9 mouse cellular contexts compared by ENCODE assay signal in the genomic region with DNA sequence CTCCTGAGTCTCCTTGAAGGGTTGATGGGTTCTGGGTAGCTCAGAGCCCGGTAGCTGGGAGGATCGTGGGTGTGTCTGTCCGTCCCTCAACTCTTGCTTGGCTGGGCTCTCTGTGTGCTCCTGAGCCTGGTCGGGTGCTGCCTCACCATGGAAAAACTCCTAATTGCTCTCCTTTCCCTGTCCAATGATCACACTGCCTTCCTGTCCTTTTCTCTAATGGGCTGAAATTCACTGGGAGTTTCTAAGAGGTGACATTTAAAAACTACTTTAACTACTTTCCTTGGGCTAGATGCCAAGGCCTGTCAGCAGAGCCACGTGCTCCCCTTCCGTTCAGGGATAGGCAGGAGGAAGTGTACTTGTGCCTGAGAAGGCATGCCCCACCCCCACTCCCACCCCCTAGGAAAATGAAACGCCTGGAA. TPM values are rescaled to one million over a fixed set of nuclear protein-coding genes. Genes with fewer than 3 reads are reported as not detected.
DNase-seq lines count a peak whose midpoint lies in the region; ATAC-seq lines count a peak whose summit lies in the region.
"Had no signal": no experiment of that assay in that cellular context is flagged by ENCODE, and none has a peak within 500 bp of the region (broad histone marks: within the 10 kb centered on the region; RNA-seq: fewer than 3 reads in every experiment).

No protein-coding gene starts in this region.

- no peak overlapping the region for H3K27ac ChIP-seq in neural tube, embryonic 11.5 days (ENCODE audit: low read depth, low read length)
- no peak overlapping the region for H3K27ac ChIP-seq in forebrain, embryonic 14.5 days (ENCODE audit: low read depth, low read length)
- H3K27ac ChIP-seq in hindbrain, embryonic 13.5 days = 0 out of 2 replicates have a peak overlapping the region, but pooled peaks have one; percentile 89
- no peak overlapping the region for H3K27ac ChIP-seq in liver, embryonic 13.5 days
- no peak overlapping the region for H3K27ac ChIP-seq in neural tube, embryonic 14.5 days (ENCODE audit: low read depth, low read length)

- peaks cover 12% of the 10 kb centered on the region; the same call in 1 of the 2 replicates for H3K27me3 ChIP-seq in neural tube, embryonic 11.5 days (ENCODE audit: control insufficient read depth, insufficient read depth, low read length)
- H3K27me3 ChIP-seq in forebrain, embryonic 14.5 days (replicated peaks; ENCODE audit: control insufficient read depth, insufficient read depth, low read length) = no peaks in the 10 kb centered on the region
- no peaks in the 10 kb centered on the region for H3K27me3 ChIP-seq in hindbrain, embryonic 13.5 days
- peaks cover 9% of the 10 kb centered on the region; the same call in 1 of the 2 replicates for H3K27me3 ChIP-seq in liver, embryonic 13.5 days
- H3K27me3 ChIP-seq in neural tube, embryonic 14.5 days (ENCODE audit: control insufficient read depth, insufficient read depth, low read length) = no peaks in the 10 kb centered on the region

- peaks cover 12% of the 10 kb centered on the region; the same call in 1 of the 2 replicates for H3K4me1 ChIP-seq in neural tube, embryonic 11.5 days (ENCODE audit: control insufficient read depth, insufficient read depth, low read length)
- peaks cover 17% of the 10 kb centered on the region for H3K4me1 ChIP-seq in forebrain, embryonic 14.5 days (ENCODE audit: control insufficient read depth, insufficient read depth, low read length)
- H3K4me1 ChIP-seq in hindbrain, embryonic 13.5 days (replicated peaks) = peaks cover 48% of the 10 kb centered on the region
- peaks cover 38% of the 10 kb centered on the region for H3K4me1 ChIP-seq in liver, embryonic 13.5 days (replicated peaks)
- H3K4me1 ChIP-seq in neural tube, embryonic 14.5 days (ENCODE audit: control insufficient read depth, insufficient read depth, low read length) = peaks cover 13% of the 10 kb centered on the region; the same call in 1 of the 2 replicates

- DNase-seq in neural tube, embryonic 11.5 days (ENCODE audit: low spot score) = no peak
- DNase-seq in neural tube, embryonic 10.5 days (ENCODE audit: extremely low spot score, low spot score) = no peak
- DNase-seq in forebrain, embryonic 14.5 days (ENCODE audit: low spot score) = peak; percentile 73
- DNase-seq in liver, embryonic 13.5 days = no peak
- no peak for DNase-seq in left cerebral cortex, postnatal 4 days

- peak overlapping the region; percentile 97 for H3K4me2 ChIP-seq in neural tube, embryonic 11.5 days (ENCODE audit: low read depth)
- H3K4me2 ChIP-seq in forebrain, embryonic 14.5 days (ENCODE audit: low read length) = peak overlapping the region; percentile 97
- H3K4me2 ChIP-seq in hindbrain, embryonic 13.5 days = peak overlapping the region; percentile 91
- peak overlapping the region; percentile 98 for H3K4me2 ChIP-seq in liver, embryonic 13.5 days
- peak overlapping the region; percentile 95 for H3K4me2 ChIP-seq in neural tube, embryonic 14.5 days (ENCODE audit: low read depth, low read length)

- intact Hi-C loops in left cerebral cortex, postnatal 4 days (cut with DNase I) = loop anchor here (2.0 kb wide), 1 partner anchor 39 kb away; no protein-coding TSS in a partner anchor

- H3K9ac ChIP-seq in neural tube, embryonic 11.5 days (ENCODE audit: low read length) = no peak overlapping the region; the same call in 1 of the 2 replicates
- H3K9ac ChIP-seq in forebrain, embryonic 14.5 days (ENCODE audit: low read length) = no peak overlapping the region; the same call in 1 of the 2 replicates
- peak overlapping the region; percentile 86; the same call in 1 of the 2 replicates for H3K9ac ChIP-seq in hindbrain, embryonic 13.5 days
- H3K9ac ChIP-seq in liver, embryonic 13.5 days = peak overlapping the region; percentile 76
- no peak overlapping the region for H3K9ac ChIP-seq in neural tube, embryonic 14.5 days (replicated peaks; ENCODE audit: low read depth, low read length)

- H3K9me3 ChIP-seq in neural tube, embryonic 11.5 days (ENCODE audit: control insufficient read depth, low read length) = no peaks in the 10 kb centered on the region
- H3K9me3 ChIP-seq in forebrain, embryonic 14.5 days (replicated peaks; ENCODE audit: control insufficient read depth, low read length) = no peaks in the 10 kb centered on the region
- H3K9me3 ChIP-seq in hindbrain, embryonic 13.5 days = no peaks in the 10 kb centered on the region
- H3K9me3 ChIP-seq in liver, embryonic 13.5 days (replicated peaks) = no peaks in the 10 kb centered on the region
- no peaks in the 10 kb centered on the region for H3K9me3 ChIP-seq in neural tube, embryonic 14.5 days (ENCODE audit: control insufficient read depth, low read length)

- ATAC-seq in neural tube, embryonic 11.5 days (ENCODE audit: insufficient read depth, low FRiP score, low TSS enrichment) = no peak
- ATAC-seq in forebrain, embryonic 14.5 days = no peak
- 0 out of 2 replicates have a peak, but pooled peaks have one; percentile 29 for ATAC-seq in hindbrain, embryonic 13.5 days (ENCODE audit: low FRiP score)
- ATAC-seq in liver, embryonic 13.5 days (ENCODE audit: low read depth) = no peak
- ATAC-seq in neural tube, embryonic 14.5 days (ENCODE audit: low read depth) = peak; percentile 9; the same call in 1 of the 2 replicates
- no peak for ATAC-seq in frontal cortex, adult (ENCODE audit: low TSS enrichment)

- no peaks in the 10 kb centered on the region for H3K36me3 ChIP-seq in neural tube, embryonic 11.5 days (ENCODE audit: control insufficient read depth, insufficient read depth, low read length)
- no peaks in the 10 kb centered on the region for H3K36me3 ChIP-seq in forebrain, embryonic 14.5 days (ENCODE audit: control insufficient read depth, insufficient read depth, low read length)
- no peaks in the 10 kb centered on the region for H3K36me3 ChIP-seq in hindbrain, embryonic 13.5 days
- H3K36me3 ChIP-seq in liver, embryonic 13.5 days = no peaks in the 10 kb centered on the region
- no peaks in the 10 kb centered on the region for H3K36me3 ChIP-seq in neural tube, embryonic 14.5 days (ENCODE audit: control insufficient read depth, insufficient read depth, low read length)
- H3K36me3 ChIP-seq: G1E had no signal

- 30% methylated on average over 7 of the region's 7 CpGs for WGBS in neural tube, embryonic 11.5 days
- 5% methylated on average over 7 of the region's 7 CpGs for WGBS in forebrain, embryonic 14.5 days
- 19% methylated on average over 7 of the region's 7 CpGs for WGBS in hindbrain, embryonic 13.5 days
- WGBS in liver, embryonic 13.5 days (ENCODE audit: insufficient replicate concordance) = 5% methylated on average over 7 of the region's 7 CpGs
- 14% methylated on average over 7 of the region's 7 CpGs for WGBS in neural tube, embryonic 14.5 days

- H3K4me3 ChIP-seq in neural tube, embryonic 11.5 days (ENCODE audit: low read depth, low read length) = peak overlapping the region; percentile 56; the same call in 1 of the 2 replicates
- H3K4me3 ChIP-seq in forebrain, embryonic 14.5 days (ENCODE audit: low read depth, low read length) = peak overlapping the region; percentile 55; the same call in 1 of the 2 replicates
- peak overlapping the region; percentile 63 for H3K4me3 ChIP-seq in hindbrain, embryonic 13.5 days
- H3K4me3 ChIP-seq in liver, embryonic 13.5 days (replicated peaks) = peak overlapping the region; percentile 69
- H3K4me3 ChIP-seq in neural tube, embryonic 14.5 days (ENCODE audit: low read depth, low read length) = peak overlapping the region; percentile 64; the same call in 1 of the 2 replicates

RNA-seq across cellular contexts. Expression of gene Slc37a1, which starts 10.9 kb away (rescaled TPM):
- 11.2 and 13.9 TPM in 2 replicates for polyA plus RNA-seq in neural tube, embryonic 11.5 days (2014; fragmentation: Nextera tagmentation; extraction: Ambion mirVana)
- 6.9 and 7.9 TPM in 2 replicates for polyA plus RNA-seq in forebrain, embryonic 14.5 days (2014; fragmentation: Nextera tagmentation; extraction: Ambion mirVana)
- polyA plus RNA-seq in hindbrain, embryonic 13.5 days (2015; fragmentation: Nextera tagmentation; extraction: Ambion mirVana) = 13.2 and 15.5 TPM in 2 replicates
- 2.9 and 3.9 TPM in 2 replicates for polyA plus RNA-seq in liver, embryonic 13.5 days (2015; fragmentation: Nextera tagmentation; extraction: Ambion mirVana)
- polyA plus RNA-seq in neural tube, embryonic 14.5 days (2014; fragmentation: Nextera tagmentation; extraction: Ambion mirVana) = 10.1 and 10.5 TPM in 2 replicates
- 10 to 100 TPM; 18.4 to 19.4 TPM for total RNA-seq in left cerebral cortex, postnatal 4 days (2021)
- polyA plus RNA-seq: G1E had no signal

RNA-seq across cellular contexts. Expression of gene Rsph1, which starts 20.3 kb away (rescaled TPM):
- 0.95 and 1.7 TPM in 2 replicates for polyA plus RNA-seq in neural tube, embryonic 11.5 days (2014; fragmentation: Nextera tagmentation; extraction: Ambion mirVana)
- polyA plus RNA-seq in forebrain, embryonic 14.5 days (2014; fragmentation: Nextera tagmentation; extraction: Ambion mirVana) = 2.9 and 3.6 TPM in 2 replicates
- polyA plus RNA-seq in hindbrain, embryonic 13.5 days (2015; fragmentation: Nextera tagmentation; extraction: Ambion mirVana) = 5.4 and 9.0 TPM in 2 replicates
- 0.19 and 0.20 TPM in 2 replicates for polyA plus RNA-seq in liver, embryonic 13.5 days (2015; fragmentation: Nextera tagmentation; extraction: Ambion mirVana)
- 2.0 and 3.3 TPM in 2 replicates for polyA plus RNA-seq in neural tube, embryonic 14.5 days (2014; fragmentation: Nextera tagmentation; extraction: Ambion mirVana)
- 10 to 100 TPM; 11.9 to 12.6 TPM for total RNA-seq in left cerebral cortex, postnatal 4 days (2021)
- total RNA-seq: G1E had no signal
- polyA plus RNA-seq: G1E had no signal

Comparison
In these comparisons a context has a peak if more than half of its experiments do, and no peak if none do; other contexts are left out.
1. ATAC-seq: peak in hindbrain, embryonic 13.5 days (single experiment) and neural tube, embryonic 14.5 days (single experiment); none in neural tube, embryonic 11.5 days (single experiment), forebrain, embryonic 14.5 days (single experiment), liver, embryonic 13.5 days (single experiment) and frontal cortex, adult (single experiment).
2. H3K9ac ChIP-seq: peak in hindbrain, embryonic 13.5 days (single experiment) and liver, embryonic 13.5 days (single experiment); none in neural tube, embryonic 11.5 days (single experiment), forebrain, embryonic 14.5 days (single experiment) and neural tube, embryonic 14.5 days (single experiment).
3. Peak in every context shown above with its lines, with median percentiles within 50 percentile points of each other: H3K4me2 ChIP-seq and H3K4me3 ChIP-seq.